Mouse (Mus musculus) heart, postnatal 36 days (tissue): ENCODE measurements at regions not wholly inside any gene's neighbourhood (a gene's known extent, or its start where the extent isn't known, plus 50 kb on each side); places are given as distances from the start of the nearest gene placed in this dataset.
A peak's percentile ranks its signal among the peaks of the same experiment; 100 is the strongest.
"Not testable (repeated sequence)": the region's sequence is repeated elsewhere in the genome, so short reads cannot be mapped to it uniquely, and the experiment has no call there.

Source experiments
- DNase-seq, 2 experiments: peaks; one replicate each; pipeline ENCODE4 v3.0.0; 2021 to 2022
- intact Hi-C: fragments of 180-260 bp; cut with DNase I; formaldehyde crosslinking; loops from one replicate; pipeline ENCODE4 v1.15.1; 2025

DNA sequence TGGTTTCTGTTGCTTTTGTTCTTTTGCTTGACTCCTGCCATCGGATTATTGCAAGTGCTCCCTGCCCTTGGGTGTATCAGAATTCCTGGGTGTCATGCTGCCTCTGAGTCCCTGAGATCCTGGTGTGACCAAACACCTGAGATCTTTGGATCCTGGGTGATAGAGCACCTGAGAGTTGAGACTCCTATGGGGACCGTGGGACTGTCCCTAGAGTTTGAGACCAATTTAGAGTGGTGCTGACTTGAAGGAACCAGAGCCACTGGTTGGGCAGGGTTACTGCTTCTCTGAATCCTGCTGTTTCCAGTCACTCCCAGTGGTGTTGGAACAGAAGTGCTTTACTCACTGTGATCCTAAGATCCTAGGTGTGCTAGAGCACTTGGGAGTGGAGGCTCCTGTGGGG lies 448.7 kb downstream of the Adam6a start:
- DNase-seq = no peak
- intact Hi-C loops = no loop called here

DNA sequence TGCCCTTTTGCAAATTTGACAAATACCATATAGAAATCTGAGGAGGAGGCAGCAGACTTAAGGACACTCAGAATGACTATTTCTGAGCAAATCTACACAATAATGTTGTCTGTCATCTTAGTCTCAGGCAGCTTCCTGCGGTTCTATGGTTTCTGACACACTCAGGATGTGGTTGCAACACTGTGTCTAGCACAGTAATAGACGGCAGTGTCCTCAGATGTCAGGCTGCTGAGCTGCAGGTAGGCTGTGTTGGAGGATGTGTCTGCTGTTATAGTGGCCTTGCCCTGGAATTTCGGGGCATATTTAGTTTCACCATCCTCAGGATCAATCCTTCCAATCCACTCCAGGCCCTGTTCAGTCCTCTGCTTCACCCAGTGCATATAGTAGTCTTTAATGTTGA lies 450.6 kb downstream of the Adam6a start:
- intact Hi-C loops, DNase-seq: not testable (repeated sequence)

DNA sequence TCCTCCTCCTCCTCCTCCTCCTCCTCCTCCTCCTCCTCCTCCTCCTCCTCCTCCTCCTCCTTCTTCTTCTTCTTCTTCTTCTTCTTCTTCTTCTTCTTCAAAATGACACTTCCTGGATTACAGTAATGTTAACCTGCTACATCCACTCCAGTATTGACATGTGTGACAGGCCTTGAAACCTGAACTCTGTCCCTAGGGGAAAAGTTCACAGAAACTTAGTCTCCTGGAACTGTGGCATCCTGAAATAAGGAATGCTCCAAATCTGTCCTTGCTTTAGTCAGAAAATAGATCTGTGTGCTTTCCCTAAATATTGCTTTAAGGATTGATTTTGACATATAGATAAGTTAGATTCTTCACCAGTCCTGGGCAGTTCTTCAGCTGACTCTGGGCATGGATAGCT lies 464.8 kb downstream of the Adam6a start:
- DNase-seq, intact Hi-C loops: not testable (repeated sequence)

DNA sequence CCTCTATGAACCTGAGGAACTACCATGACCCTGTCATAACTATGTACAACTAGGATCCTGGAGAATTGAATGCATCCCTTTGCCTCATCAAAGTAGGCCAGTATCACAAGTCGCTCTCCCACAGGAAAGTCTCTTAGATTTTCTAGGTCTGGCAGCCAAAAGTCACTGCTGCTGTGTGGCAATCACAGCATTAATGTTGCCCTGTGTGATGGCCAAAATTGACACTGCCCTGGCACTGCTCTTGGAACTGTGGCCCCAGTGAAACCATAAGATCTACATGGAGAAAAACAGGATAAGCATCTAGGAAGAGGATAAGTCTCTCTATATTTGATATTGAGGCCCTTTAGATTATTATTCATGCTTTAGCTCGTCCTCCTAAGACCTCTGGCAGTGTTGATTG lies 465.7 kb downstream of the Adam6a start:
- intact Hi-C loops = no loop called here
- no peak for DNase-seq

DNA sequence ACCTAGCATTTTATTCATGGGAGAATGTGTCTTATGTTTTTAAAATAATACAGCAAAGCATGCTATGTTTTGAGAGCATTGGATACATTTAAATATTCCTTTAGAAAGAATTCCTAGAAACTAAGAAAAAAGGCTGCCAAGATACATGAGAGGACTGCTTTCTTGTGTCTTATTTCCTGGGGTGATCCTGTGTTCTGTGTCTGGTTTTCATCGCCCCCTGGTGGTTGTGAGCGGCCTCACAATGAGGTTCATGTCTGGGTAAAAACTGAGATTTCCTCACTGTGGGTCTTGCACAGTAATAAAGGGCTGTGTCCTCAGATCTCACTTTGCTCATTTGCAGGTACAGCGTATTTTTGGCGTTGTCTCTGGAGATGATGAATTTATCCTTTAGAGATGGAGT lies 469.2 kb downstream of the Adam6a start:
- peak in 1 of 2 experiments; percentile 41 for DNase-seq
- intact Hi-C loops = not testable (repeated sequence)

DNA sequence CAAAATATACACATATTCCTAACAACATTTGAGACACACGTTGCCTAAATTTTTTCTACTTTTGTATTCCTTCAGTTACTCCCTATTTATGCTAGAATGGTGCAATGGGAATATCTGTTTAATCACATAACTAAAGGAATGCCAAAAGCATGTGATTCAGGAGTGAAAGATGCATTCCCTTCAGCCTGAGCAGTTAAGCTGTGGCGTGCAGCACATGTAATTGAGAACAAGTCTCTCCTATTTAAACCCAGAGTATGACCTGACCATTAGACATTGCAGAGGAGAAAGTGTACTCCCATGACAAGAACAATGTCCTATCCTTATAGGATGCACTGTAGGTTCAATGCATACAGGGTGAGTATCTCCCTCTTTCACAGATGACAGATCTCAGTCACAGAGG lies 493.3 kb downstream of the Adam6a start:
- intact Hi-C loops, DNase-seq: not testable (repeated sequence)

DNA sequence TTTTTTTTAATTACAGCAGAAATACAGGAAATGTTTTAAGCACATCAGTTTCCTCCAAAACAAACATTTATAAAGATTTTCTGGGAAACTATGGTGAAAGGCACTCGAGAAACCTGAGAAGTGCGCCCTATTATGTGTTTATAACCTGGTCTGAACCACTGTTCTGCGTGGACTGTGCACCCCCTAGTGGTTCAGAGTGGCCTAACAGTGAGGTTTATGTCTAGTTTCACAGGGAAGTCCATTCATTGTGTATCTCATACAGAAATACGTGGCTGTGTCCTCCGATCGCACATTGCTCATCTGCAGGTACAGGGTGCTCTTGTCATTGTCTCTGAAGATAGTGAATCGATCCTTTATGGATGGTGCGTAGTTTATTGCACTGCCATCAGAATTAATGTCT lies 504.3 kb downstream of the Adam6a start:
- DNase-seq, intact Hi-C loops: not testable (repeated sequence)

DNA sequence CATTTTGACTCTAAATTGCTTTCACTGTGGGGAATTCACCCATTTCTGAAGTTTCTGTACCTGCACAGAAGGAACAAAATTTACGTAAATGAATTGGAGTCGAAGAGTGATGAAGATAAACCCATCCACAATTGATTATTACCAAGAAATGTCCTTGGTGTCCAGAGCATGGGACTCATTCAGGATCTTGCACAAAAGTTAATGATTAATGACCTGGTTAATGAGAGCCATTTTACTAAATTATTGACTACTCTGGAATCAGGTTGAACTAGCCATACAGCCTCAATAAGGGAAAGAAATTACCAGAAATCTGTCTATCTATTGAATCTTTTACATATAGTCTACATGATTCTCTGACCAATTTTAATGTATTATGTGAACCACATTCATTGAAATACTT lies 509.6 kb downstream of the Adam6a start:
- no peak for DNase-seq
- intact Hi-C loops = no loop called here

DNA sequence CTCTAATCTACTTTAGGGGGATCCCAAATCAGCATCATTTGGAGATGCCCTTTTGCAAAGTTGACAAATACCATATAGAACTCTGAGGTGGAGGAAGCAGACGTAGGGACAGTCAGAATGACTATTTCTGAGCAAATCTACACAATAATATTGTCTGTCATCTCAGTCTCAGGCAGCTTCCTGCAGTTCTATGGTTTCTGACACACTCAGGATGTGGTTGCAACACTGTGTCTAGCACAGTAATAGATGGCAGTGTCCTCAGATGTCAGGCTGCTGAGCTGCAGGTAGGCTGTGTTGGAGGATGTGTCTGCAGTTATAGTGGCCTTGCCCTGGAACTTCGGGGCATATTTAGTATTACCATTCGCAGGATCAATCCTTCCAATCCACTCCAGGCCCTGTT lies 515.9 kb downstream of the Adam6a start:
- no peak for DNase-seq
- intact Hi-C loops = no loop called here

DNA sequence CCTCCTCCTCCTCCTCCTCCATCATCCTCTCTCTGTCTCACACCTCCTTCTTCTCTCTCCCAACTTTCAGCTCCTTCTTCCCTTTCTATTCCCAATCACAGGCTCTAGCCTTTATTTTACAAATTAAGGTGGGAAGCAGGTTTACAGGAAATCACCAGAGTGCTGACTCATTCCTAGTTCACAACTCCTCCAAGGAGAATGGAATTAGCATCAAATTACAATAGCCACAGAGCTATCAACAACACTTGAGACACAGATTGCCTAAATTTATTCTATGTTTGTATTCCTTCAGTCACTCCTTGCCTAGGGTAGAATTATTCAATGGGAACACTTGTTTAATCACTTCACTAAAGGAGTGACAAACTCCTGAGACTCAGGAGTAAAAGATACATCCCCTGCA lies 523.5 kb downstream of the Adam6a start:
- DNase-seq = no peak
- intact Hi-C loops = no loop called here

DNA sequence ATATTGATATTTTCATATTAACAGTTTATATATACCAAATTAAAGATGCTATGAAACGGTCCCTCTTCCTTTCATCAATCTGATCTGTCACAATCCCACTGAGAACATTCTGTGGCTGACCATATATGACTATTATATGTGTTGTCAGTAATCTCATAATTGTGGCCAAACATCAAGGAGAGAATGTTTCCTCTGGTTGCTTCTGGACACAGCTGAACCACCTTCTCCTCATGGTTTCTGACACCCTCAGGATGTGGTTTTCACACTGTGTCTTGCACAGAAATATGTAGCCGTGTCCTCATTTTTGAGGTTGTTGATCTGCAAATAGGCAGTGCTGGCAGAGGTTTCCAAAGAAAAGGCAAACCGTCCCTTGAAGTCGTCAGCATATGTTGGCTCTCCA lies 565.0 kb downstream of the Adam6a start:
- DNase-seq, intact Hi-C loops: not testable (repeated sequence)

DNA sequence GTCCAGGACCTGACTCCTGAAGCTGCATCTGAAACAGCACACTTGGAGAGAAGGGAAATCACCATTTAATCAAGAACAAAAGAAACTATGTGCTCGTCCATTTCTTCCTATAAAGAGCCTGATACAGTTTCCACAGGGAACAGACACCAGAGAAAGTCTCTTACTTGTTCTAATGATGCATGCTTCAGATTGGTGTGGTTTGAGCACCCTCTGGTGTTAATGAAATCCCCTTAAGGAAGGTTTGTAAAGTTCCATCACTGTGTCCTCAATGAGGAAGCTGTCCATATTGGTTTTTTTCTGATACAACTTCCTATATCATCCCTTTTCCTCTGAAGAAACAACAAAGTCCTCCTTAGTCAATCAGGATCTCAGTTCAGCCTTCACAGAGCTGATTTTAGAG lies 591.2 kb downstream of the Adam6a start:
- DNase-seq = no peak
- intact Hi-C loops = loop anchor here (5.0 kb wide), 1 partner anchor 223 kb away; no protein-coding TSS in a partner anchor

DNA sequence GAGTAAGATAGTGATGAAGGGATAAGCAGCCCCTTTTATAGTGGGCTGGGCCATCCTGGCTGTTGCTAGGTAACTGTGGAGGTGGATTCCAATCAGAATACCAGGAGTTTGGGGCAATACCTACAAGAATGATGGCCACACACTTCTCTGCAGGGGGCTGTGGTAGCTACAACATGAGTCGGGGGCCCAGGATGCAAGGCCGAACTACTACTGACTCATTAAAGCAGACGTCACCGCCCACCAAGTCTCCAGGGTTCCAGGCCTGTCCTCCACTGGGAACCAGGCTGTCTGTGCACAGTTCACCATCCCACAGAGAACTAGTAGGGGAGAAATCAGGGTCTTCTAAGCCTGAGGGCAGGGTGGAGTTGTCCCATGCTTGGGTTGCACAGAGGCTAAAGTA lies 605.1 kb downstream of the Adam6a start:
- DNase-seq = no peak
- intact Hi-C loops = no loop called here

DNA sequence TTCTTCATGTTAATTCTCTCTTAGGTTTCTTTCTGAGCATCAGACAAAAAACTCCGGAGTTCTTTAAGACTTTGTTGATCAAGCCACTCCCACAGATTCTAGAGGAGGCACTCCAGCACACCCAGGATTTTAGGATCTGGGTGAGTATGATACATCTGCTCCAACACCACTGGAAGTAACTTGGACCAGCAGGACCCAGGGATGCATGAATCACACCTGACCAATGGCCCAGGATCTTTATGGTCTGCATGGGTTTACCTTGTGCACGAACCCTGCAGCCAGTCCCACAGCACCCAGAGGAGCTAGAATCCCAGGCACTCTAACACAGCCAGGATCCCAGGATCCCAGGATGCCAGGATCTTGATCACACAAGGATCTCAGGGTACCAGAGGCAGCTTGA lies 628.6 kb downstream of the Adam6a start:
- no peak for DNase-seq
- intact Hi-C loops = no loop called here

DNA sequence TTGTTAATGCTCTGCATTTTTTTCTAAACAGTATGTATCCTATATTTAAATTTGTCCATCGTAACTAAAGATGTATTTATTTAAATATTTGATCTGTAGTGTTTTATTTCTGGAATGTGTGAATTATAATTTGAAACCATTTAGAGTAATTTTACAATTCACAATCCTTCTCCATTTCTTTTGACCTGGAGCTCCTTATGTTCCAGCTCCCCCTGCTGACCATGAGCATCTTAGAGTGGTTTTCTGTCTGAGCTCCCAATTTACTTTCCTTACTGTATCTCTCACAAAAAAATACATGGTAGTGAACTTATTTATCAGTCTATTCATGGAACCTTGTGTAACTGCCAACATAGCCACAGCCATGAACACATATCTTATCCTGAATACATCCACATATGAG lies 655.8 kb downstream of the Adam6a start:
- intact Hi-C loops = no loop called here
- no peak for DNase-seq

DNA sequence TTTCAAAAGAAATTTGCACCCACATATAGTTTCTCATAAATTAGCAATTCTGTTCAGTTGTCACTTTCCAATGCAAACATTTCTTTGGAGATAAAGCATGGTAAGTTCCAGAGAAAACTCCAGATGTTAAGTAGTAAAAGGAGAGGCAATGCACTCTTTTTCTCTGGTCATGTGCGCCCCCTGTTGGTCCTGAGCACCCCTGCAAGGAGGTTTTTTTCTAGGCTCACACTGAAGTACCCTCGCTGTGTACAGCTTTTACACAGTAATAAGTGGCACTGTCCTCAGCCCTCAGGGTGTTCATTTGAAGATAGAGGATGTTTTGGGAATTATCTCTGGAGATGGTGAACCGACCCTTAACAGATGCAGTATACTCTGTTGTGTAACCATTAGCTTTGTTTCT lies 678.8 kb downstream of the Adam6a start:
- DNase-seq = no peak
- intact Hi-C loops = no loop called here
